Mouse (Mus musculus): Measurements from ENCODE around the gene Myl7. TPM values are rescaled to one million over a fixed set of nuclear protein-coding genes. Genes with fewer than 3 reads are reported as not detected.
A peak's percentile ranks its signal among the peaks of the same experiment; 100 is the strongest.

Myl7 gene
- total RNA-seq, 2 experiments from 2014 or later, result not detected

DNA sequence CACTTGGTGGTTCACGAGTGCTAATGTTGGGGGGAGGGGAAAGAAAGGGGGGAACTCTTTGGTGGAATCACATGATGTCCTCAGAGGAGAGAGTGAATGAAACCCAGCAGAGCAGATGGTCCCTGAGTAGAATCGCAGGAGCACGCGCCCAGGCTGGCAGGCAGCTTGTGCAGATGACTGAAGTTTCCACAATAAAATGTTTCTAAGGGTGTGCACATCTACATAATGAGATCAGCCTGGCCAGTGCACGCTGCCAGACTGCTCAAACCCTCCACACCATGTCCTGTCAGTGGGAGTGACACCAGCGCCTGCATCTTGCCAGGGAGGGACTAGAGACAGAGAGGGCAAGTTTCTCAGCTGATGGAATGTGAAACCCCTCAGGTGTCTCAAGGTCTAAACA is 49.8 kb downstream of the Myl7 start:
- peak; percentile 48 to 78 for DNase-seq (ENCODE audit: low spot score in 2 of 2)
- intact Hi-C loops (cut with DNase I), result no loop called here

DNA sequence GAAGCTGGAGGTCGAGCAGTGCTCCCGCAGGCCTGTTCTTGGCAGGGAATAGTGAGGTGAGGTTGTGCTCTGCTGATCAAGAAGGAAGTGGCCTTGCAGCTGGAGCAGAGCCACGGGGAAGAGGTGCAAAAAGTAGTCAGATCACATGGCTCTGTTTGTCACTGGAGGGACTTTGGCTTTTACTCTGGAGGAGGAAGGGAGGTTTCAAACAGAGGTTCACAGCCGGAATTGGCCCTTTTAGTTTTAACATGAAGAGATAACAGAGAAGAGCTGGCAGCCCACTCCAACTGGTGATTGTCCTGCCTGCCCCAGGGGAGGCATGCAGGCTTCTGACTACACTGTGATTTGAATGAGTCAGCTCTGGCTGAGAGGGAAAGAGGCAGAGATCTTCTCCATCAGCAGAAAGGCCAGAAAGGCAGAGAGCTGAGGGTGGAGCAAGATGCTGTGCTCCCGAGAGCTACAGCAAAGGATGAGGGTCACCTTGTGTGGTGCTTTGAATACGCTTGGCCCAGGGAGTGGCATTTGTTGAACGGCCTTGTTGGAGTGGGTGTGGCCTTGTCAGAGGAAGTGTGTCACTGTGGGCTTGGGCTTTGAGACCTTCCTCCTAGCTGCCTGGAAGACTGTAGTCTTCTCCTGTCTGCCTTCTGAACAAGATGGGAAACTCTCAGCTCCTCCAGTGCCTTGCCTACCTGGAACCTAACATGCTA is 51.8 kb downstream of the Myl7 start:
- intact Hi-C loops (cut with DNase I), result no loop called here
- no peak for DNase-seq (ENCODE audit: low spot score in 2 of 2)

Other genes with a start within 250 kb of the Myl7 start
- gene Mrps24, start 183.1 kb downstream of the Myl7 start, total RNA-seq (2021), result 10 to 100 TPM; 88.4 to 89.7 TPM
- 10 to 100 TPM; 55.9 to 60.8 TPM for gene Urgcp, start 136.4 kb downstream of the Myl7 start, total RNA-seq (2021)
- gene Dbnl, start 110.3 kb downstream of the Myl7 start, total RNA-seq (2021), result 10 to 100 TPM; 78.4 to 79.8 TPM
- 10 to 100 TPM; 11.6 to 13.9 TPM for gene Pgam2, start 95.0 kb downstream of the Myl7 start, total RNA-seq (2021)
- gene Polm, start 60.8 kb downstream of the Myl7 start, total RNA-seq (2021), result 1 to 10 TPM; 7.0 to 7.7 TPM
- 10 to 100 TPM; 15.2 to 18.6 TPM for gene Aebp1, start 36.8 kb downstream of the Myl7 start, total RNA-seq (2021)
- 10 to 100 TPM; 19.4 to 21.2 TPM for gene Pold2, start 20.5 kb downstream of the Myl7 start, total RNA-seq (2021)
- 1 to 10 TPM; 1.6 to 2.1 TPM for gene Gck, start 51.3 kb upstream of the Myl7 start, total RNA-seq (2021)
- gene Ykt6, start 56.9 kb upstream of the Myl7 start, total RNA-seq (2021), result 100 to 1,000 TPM in 1 of 2 experiments, 10 to 100 TPM in 1; 99.6 to 108 TPM
- 100 to 1,000 TPM; 771 to 777 TPM for gene Camk2b, start 167.6 kb upstream of the Myl7 start, total RNA-seq (2021)

Data from left cerebral cortex, postnatal 14 days (tissue).